In the genomic region with DNA sequence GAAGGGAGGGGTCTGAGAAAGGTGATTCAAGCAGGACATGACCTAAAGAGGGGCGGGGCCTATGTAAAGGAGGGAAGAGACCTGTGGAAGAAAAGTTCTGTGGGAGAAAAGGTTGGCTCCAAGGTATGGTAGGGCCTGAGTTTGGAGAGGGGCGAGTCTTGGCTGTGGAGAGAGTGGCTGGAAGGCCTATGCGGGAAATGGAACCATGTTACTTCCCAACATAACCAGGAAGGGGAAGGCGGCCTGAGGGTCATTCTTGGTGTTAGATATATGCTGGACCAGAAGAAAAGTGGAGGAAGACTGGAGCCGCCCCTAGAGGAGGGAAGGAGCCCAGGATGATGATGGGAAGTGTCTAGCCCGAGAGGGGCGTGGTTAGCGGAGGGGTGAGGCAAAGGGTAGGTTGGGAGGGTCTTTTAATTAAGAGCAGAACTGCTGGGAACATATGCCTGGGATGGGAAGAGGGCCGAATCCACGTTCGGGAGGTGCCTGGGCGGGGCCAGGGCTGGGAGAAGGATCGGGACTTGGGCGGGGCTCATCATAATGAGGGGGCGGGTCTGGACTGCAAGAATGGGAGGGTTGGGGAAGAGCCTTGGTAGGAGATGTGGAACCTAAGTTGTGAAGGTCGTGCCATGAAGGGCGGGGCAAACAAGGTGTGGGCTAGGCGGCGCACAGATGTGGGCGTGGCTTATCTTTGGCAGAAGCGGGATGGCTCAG, we compare ENCODE assay signal across 8 mouse cellular contexts. TPM values are rescaled to one million over a fixed set of nuclear protein-coding genes. Genes with fewer than 3 reads are reported as not detected.
DNase-seq lines count a peak whose midpoint lies in the region; ATAC-seq and TF ChIP-seq lines count a peak whose summit lies in the region.

No protein-coding gene starts in this region.

- H3K9ac ChIP-seq in MEL (ENCODE audit: control insufficient read depth, low read depth, low read length, poor library complexity, severe bottlenecking) = peak overlapping the region; percentile 18
- peak overlapping the region; percentile 18; the same call in 1 of the 2 replicates for H3K9ac ChIP-seq in kidney, embryonic 16.5 days (replicated peaks; ENCODE audit: low read length)

- DNase-seq in cerebellum, adult 2 months = peak in 1 of 2 experiments; percentile 47
- no peak for DNase-seq in cerebellum, adult 9-10 months
- DNase-seq in MEL (ENCODE audit: low read depth, low spot score) = peak; percentile 94
- no peak for DNase-seq in left cerebral cortex, postnatal 25 days (ENCODE audit: low spot score in 2 of 2)
- DNase-seq in layer of hippocampus, adult 8-10 months (ENCODE audit: low spot score in 2 of 2) = no peak

- peak overlapping the region; percentile 78 for H3K4me3 ChIP-seq in cerebellum, adult 2 months (replicated peaks; ENCODE audit: insufficient read depth, low read depth, low read length)
- peak overlapping the region; percentile 60 to 80 for H3K4me3 ChIP-seq in MEL (ENCODE audit: control insufficient read depth in 1 of 2, insufficient read depth in 1 of 2, low read depth in 2 of 2, low read length in 2 of 2)
- H3K4me3 ChIP-seq in kidney, embryonic 16.5 days (ENCODE audit: low read length) = peak overlapping the region; percentile 85

- TF ChIP-seq RAD21 in MEL (IDR thresholded peaks at IDR 0.05; ENCODE audit: low read depth, low read length) = no peak

- no peak for TF ChIP-seq CTCF in cerebellum, adult 2 months (IDR thresholded peaks at IDR 0.05; ENCODE audit: borderline replicate concordance, insufficient read depth, low read depth, low read length)
- TF ChIP-seq CTCF in MEL (IDR thresholded peaks at IDR 0.05 in 2 of 3, conservative IDR thresholded peaks at IDR 0.05 in 1 of 3; ENCODE audit: control insufficient read depth in 1 of 3, insufficient read depth in 1 of 3, low read depth in 2 of 3, low read length in 3 of 3, poor library complexity in 1 of 3, severe bottlenecking in 1 of 3) = no peak

- no peaks in the 10 kb centered on the region for H3K27me3 ChIP-seq in cerebellum, adult 2 months (ENCODE audit: control insufficient read depth, insufficient read depth, low read length)
- H3K27me3 ChIP-seq in MEL (ENCODE audit: control insufficient read depth in 1 of 2, insufficient read depth in 2 of 2, low read length in 2 of 2) = peaks cover 2 to 8% of the 10 kb centered on the region in 2 experiments; a peak in 2 of 4 replicates
- peaks cover 11% of the 10 kb centered on the region; the same call in 1 of the 2 replicates for H3K27me3 ChIP-seq in kidney, embryonic 16.5 days (ENCODE audit: insufficient read depth, low read length)

- peak overlapping the region; percentile 60 for H3K4me2 ChIP-seq in kidney, embryonic 16.5 days (replicated peaks; ENCODE audit: low read depth, low read length)

- 5% methylated on average over 21 of the region's 21 CpGs for WGBS in cerebellum, adult 2 months
- 2% methylated on average over 21 of the region's 21 CpGs for WGBS in kidney, embryonic 16.5 days

- no peak for TF ChIP-seq EP300 in MEL (IDR thresholded peaks at IDR 0.05; ENCODE audit: low read depth in 1 of 2, low read length in 2 of 2)

- intact Hi-C loops in left cerebral cortex, postnatal 25 days (cut with DNase I) = no loop called here

- no peak overlapping the region; the same call in 1 of the 2 replicates for H3K27ac ChIP-seq in cerebellum, adult 2 months (ENCODE audit: insufficient read depth, low read length)
- H3K27ac ChIP-seq in MEL (ENCODE audit: control insufficient read depth, low read depth, low read length) = peak overlapping the region; percentile 34
- H3K27ac ChIP-seq in kidney, embryonic 16.5 days (ENCODE audit: low read length) = peak overlapping the region; percentile 63

- no peak for TF ChIP-seq POLR2A in cerebellum, adult 2 months (IDR thresholded peaks at IDR 0.05; ENCODE audit: borderline replicate concordance, insufficient read depth, low read length)
- TF ChIP-seq POLR2A in MEL (IDR thresholded peaks at IDR 0.05; ENCODE audit: control insufficient read depth in 1 of 2, insufficient read depth in 1 of 2, low read depth in 1 of 2, low read length in 2 of 2, poor library complexity in 1 of 2) = peak in 1 of 2 experiments; percentile 61; a peak in 3 of 4 replicates

- peaks cover 10% of the 10 kb centered on the region for H3K79me2 ChIP-seq in MEL (ENCODE audit: control insufficient read depth, insufficient read depth, low read length, poor library complexity)

- peak; percentile 33; the same call in 1 of the 2 replicates for ATAC-seq in erythroid progenitor cell, adult 5-6 weeks (replicated peaks; ENCODE audit: low FRiP score, poor library complexity, severe bottlenecking)
- peak; percentile 57 for ATAC-seq in kidney, embryonic 16.5 days (ENCODE audit: low FRiP score, low TSS enrichment)
- ATAC-seq in megakaryocyte-erythroid progenitor cell, adult 5-6 weeks (replicated peaks; ENCODE audit: low FRiP score, low TSS enrichment, poor library complexity, severe bottlenecking) = peak; percentile 63

- peaks cover 0 to 8% of the 10 kb centered on the region in 2 experiments; a peak in 2 of 4 replicates for H3K36me3 ChIP-seq in MEL (ENCODE audit: control insufficient read depth in 1 of 2, insufficient read depth in 2 of 2, low read length in 2 of 2)
- no peaks in the 10 kb centered on the region for H3K36me3 ChIP-seq in kidney, embryonic 16.5 days (ENCODE audit: insufficient read depth, low read length)

- H3K4me1 ChIP-seq in cerebellum, adult 2 months (ENCODE audit: control insufficient read depth, insufficient read depth, low read length) = peaks cover 16% of the 10 kb centered on the region
- peaks cover 4 to 19% of the 10 kb centered on the region in 2 experiments for H3K4me1 ChIP-seq in MEL (ENCODE audit: control insufficient read depth in 1 of 2, insufficient read depth in 2 of 2, low read length in 2 of 2)
- H3K4me1 ChIP-seq in kidney, embryonic 16.5 days (ENCODE audit: insufficient read depth, low read length) = peaks cover 16% of the 10 kb centered on the region

- H3K9me3 ChIP-seq in MEL (replicated peaks; ENCODE audit: insufficient read depth, low read length) = no peaks in the 10 kb centered on the region
- no peaks in the 10 kb centered on the region for H3K9me3 ChIP-seq in kidney, embryonic 16.5 days (ENCODE audit: low read length)

RNA-seq across cellular contexts. Expression of a gene that starts 0.7 kb away (rescaled TPM):
- polyA plus RNA-seq in cerebellum, adult 2 months (2012; rRNA removed) = 62.4 and 68.5 TPM in 2 replicates
- 7.6 and 8.0 TPM in 2 replicates for total RNA-seq in MEL (2012; rRNA removed)
- polyA plus RNA-seq in MEL (2012; ENCODE audit: insufficient read depth in 1 of 2, insufficient read length in 2 of 2, low read depth in 1 of 2, low replicate concordance in 2 of 2, missing spikeins in 1 of 2) = 10 to 100 TPM in 1 of 2 experiments, not detected in 1; 11.4 TPM
- total RNA-seq in erythroid progenitor cell, adult 5-6 weeks (2015; ENCODE audit: low replicate concordance) = 5.0 and 10.1 TPM in 2 replicates
- total RNA-seq in erythroid progenitor cell, adult 5-6 weeks (2017; ENCODE audit: low replicate concordance) = 4.0 and 5.1 TPM in 2 replicates
- polyA plus RNA-seq in kidney, embryonic 16.5 days (2015; fragmentation: Nextera tagmentation; extraction: Ambion mirVana) = 25.0 and 26.8 TPM in 2 replicates
- total RNA-seq in megakaryocyte-erythroid progenitor cell, adult 5-6 weeks (2014; fragmentation: Nextera tagmentation) = 8.4 and 9.5 TPM in 2 replicates
- 6.0 and 8.2 TPM in 2 replicates for total RNA-seq in megakaryocyte-erythroid progenitor cell, adult 5-6 weeks (2017)
- total RNA-seq in left cerebral cortex, postnatal 25 days (2021) = 10 to 100 TPM; 40.3 to 44.2 TPM
- total RNA-seq in layer of hippocampus, adult 8-10 months (2022) = 10 to 100 TPM; 48.4 to 56.6 (median 53.1) TPM

RNA-seq across cellular contexts. Expression of a gene that starts 9.7 kb away (rescaled TPM):
- polyA plus RNA-seq in cerebellum, adult 2 months (2012; rRNA removed) = 524 and 552 TPM in 2 replicates
- not detected in 2 replicates for total RNA-seq in MEL (2012; rRNA removed)
- not detected for polyA plus RNA-seq in MEL (2012; ENCODE audit: insufficient read depth in 1 of 2, insufficient read length in 2 of 2, low read depth in 1 of 2, low replicate concordance in 2 of 2, missing spikeins in 1 of 2)
- total RNA-seq in erythroid progenitor cell, adult 5-6 weeks (2015; ENCODE audit: low replicate concordance) = 3.2 TPM in 1 of 2 replicates, not detected in the other
- not detected in 2 replicates for total RNA-seq in erythroid progenitor cell, adult 5-6 weeks (2017; ENCODE audit: low replicate concordance)
- 6.5 and 7.0 TPM in 2 replicates for polyA plus RNA-seq in kidney, embryonic 16.5 days (2015; fragmentation: Nextera tagmentation; extraction: Ambion mirVana)
- total RNA-seq in megakaryocyte-erythroid progenitor cell, adult 5-6 weeks (2014; fragmentation: Nextera tagmentation) = not detected in 2 replicates
- total RNA-seq in megakaryocyte-erythroid progenitor cell, adult 5-6 weeks (2017) = not detected in 2 replicates
- total RNA-seq in left cerebral cortex, postnatal 25 days (2021) = 100 to 1,000 TPM; 264 to 286 TPM
- 100 to 1,000 TPM; 284 to 307 (median 293) TPM for total RNA-seq in layer of hippocampus, adult 8-10 months (2022)

RNA-seq across cellular contexts. Expression of a gene that starts 15.5 kb away (rescaled TPM):
- 3.8 and 4.0 TPM in 2 replicates for polyA plus RNA-seq in cerebellum, adult 2 months (2012; rRNA removed)
- total RNA-seq in MEL (2012; rRNA removed) = 3.8 and 6.6 TPM in 2 replicates
- polyA plus RNA-seq in MEL (2012; ENCODE audit: insufficient read depth in 1 of 2, insufficient read length in 2 of 2, low read depth in 1 of 2, low replicate concordance in 2 of 2, missing spikeins in 1 of 2) = 10 to 100 TPM in 1 of 2 experiments, not detected in 1; 26.6 TPM
- not detected in 2 replicates for total RNA-seq in erythroid progenitor cell, adult 5-6 weeks (2015; ENCODE audit: low replicate concordance)
- 1.4 TPM in 1 of 2 replicates, not detected in the other for total RNA-seq in erythroid progenitor cell, adult 5-6 weeks (2017; ENCODE audit: low replicate concordance)
- 29.3 and 30.7 TPM in 2 replicates for polyA plus RNA-seq in kidney, embryonic 16.5 days (2015; fragmentation: Nextera tagmentation; extraction: Ambion mirVana)
- 0.30 and 2.3 TPM in 2 replicates for total RNA-seq in megakaryocyte-erythroid progenitor cell, adult 5-6 weeks (2014; fragmentation: Nextera tagmentation)
- total RNA-seq in megakaryocyte-erythroid progenitor cell, adult 5-6 weeks (2017) = not detected in 2 replicates
- 1 to 10 TPM; 2.3 to 3.5 TPM for total RNA-seq in left cerebral cortex, postnatal 25 days (2021)
- total RNA-seq in layer of hippocampus, adult 8-10 months (2022) = 10 to 100 TPM; 20.4 to 31.5 (median 30.1) TPM

RNA-seq across cellular contexts. Expression of a gene that starts 29.1 kb away (rescaled TPM):
- 184 and 189 TPM in 2 replicates for polyA plus RNA-seq in cerebellum, adult 2 months (2012; rRNA removed)
- total RNA-seq in MEL (2012; rRNA removed) = 200 and 204 TPM in 2 replicates
- 100 to 1,000 TPM in 1 of 2 experiments, not detected in 1; 145 TPM for polyA plus RNA-seq in MEL (2012; ENCODE audit: insufficient read depth in 1 of 2, insufficient read length in 2 of 2, low read depth in 1 of 2, low replicate concordance in 2 of 2, missing spikeins in 1 of 2)
- 22.3 TPM in 1 of 2 replicates, not detected in the other for total RNA-seq in erythroid progenitor cell, adult 5-6 weeks (2015; ENCODE audit: low replicate concordance)
- total RNA-seq in erythroid progenitor cell, adult 5-6 weeks (2017; ENCODE audit: low replicate concordance) = 17.8 and 19.6 TPM in 2 replicates
- polyA plus RNA-seq in kidney, embryonic 16.5 days (2015; fragmentation: Nextera tagmentation; extraction: Ambion mirVana) = 133 and 135 TPM in 2 replicates
- 53.5 and 57.0 TPM in 2 replicates for total RNA-seq in megakaryocyte-erythroid progenitor cell, adult 5-6 weeks (2014; fragmentation: Nextera tagmentation)
- total RNA-seq in megakaryocyte-erythroid progenitor cell, adult 5-6 weeks (2017) = 25.8 and 48.7 TPM in 2 replicates
- 100 to 1,000 TPM; 104 TPM for total RNA-seq in left cerebral cortex, postnatal 25 days (2021)
- 100 to 1,000 TPM in 2 of 4 experiments, 10 to 100 TPM in 2; 86.4 to 104 (median 97.3) TPM for total RNA-seq in layer of hippocampus, adult 8-10 months (2022)

RNA-seq across cellular contexts. Expression of a gene that starts 33.2 kb away (rescaled TPM):
- 920 and 977 TPM in 2 replicates for polyA plus RNA-seq in cerebellum, adult 2 months (2012; rRNA removed)
- 3,582 and 3,633 TPM in 2 replicates for total RNA-seq in MEL (2012; rRNA removed)
- 1,000 to 10,000 TPM in 1 of 2 experiments, not detected in 1; 2,814 TPM for polyA plus RNA-seq in MEL (2012; ENCODE audit: insufficient read depth in 1 of 2, insufficient read length in 2 of 2, low read depth in 1 of 2, low replicate concordance in 2 of 2, missing spikeins in 1 of 2)
- total RNA-seq in erythroid progenitor cell, adult 5-6 weeks (2015; ENCODE audit: low replicate concordance) = 1,194 and 1,251 TPM in 2 replicates
- 418 and 1,480 TPM in 2 replicates for total RNA-seq in erythroid progenitor cell, adult 5-6 weeks (2017; ENCODE audit: low replicate concordance)
- 869 and 882 TPM in 2 replicates for polyA plus RNA-seq in kidney, embryonic 16.5 days (2015; fragmentation: Nextera tagmentation; extraction: Ambion mirVana)
- total RNA-seq in megakaryocyte-erythroid progenitor cell, adult 5-6 weeks (2014; fragmentation: Nextera tagmentation) = 2,751 and 3,393 TPM in 2 replicates
- total RNA-seq in megakaryocyte-erythroid progenitor cell, adult 5-6 weeks (2017) = 4,463 and 5,230 TPM in 2 replicates
- total RNA-seq in left cerebral cortex, postnatal 25 days (2021) = 100 to 1,000 TPM; 886 to 927 TPM
- 1,000 to 10,000 TPM in 2 of 4 experiments, 100 to 1,000 TPM in 2; 772 to 1,065 (median 933) TPM for total RNA-seq in layer of hippocampus, adult 8-10 months (2022)

Comparison
In these comparisons a context has a peak if more than half of its experiments do, and no peak if none do; other contexts are left out.
1. RNA of a gene that starts 9.7 kb away (total RNA-seq): 284 to 307 TPM in layer of hippocampus, adult 8-10 months and 264 to 286 TPM in left cerebral cortex, postnatal 25 days; not detected in MEL, 3.2 TPM in erythroid progenitor cell, adult 5-6 weeks and not detected in megakaryocyte-erythroid progenitor cell, adult 5-6 weeks; every median in the first group is over 10 times any median in the second.
2. Peak in every context shown above with its lines, with median percentiles within 50 percentile points of each other: H3K4me3 ChIP-seq and ATAC-seq.